Mouse (Mus musculus): ENCODE measurements around the gene Slc35b3.

Slc35b3 gene

DNA sequence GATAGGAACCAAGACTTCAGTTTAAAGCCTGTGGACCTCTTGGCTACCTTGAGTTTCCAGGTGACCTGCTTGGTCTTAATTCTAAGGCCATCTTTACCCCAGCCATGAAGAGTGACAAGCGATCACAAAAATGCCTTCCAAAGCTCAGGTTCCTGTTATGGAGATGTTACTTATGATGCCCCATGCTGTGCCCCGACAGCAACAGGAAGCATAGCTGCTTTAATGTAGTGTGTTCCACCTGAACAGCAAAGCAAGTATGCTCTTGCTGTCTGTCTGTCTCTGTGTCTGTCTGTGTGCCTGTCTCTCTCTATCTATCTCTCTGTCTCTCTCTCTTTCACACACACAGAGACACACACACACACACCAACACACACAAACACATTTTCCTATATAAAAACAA lies 22.2 kb downstream of the Slc35b3 start:
- no peak for DNase-seq (ENCODE audit: low spot score in 2 of 2)

DNA sequence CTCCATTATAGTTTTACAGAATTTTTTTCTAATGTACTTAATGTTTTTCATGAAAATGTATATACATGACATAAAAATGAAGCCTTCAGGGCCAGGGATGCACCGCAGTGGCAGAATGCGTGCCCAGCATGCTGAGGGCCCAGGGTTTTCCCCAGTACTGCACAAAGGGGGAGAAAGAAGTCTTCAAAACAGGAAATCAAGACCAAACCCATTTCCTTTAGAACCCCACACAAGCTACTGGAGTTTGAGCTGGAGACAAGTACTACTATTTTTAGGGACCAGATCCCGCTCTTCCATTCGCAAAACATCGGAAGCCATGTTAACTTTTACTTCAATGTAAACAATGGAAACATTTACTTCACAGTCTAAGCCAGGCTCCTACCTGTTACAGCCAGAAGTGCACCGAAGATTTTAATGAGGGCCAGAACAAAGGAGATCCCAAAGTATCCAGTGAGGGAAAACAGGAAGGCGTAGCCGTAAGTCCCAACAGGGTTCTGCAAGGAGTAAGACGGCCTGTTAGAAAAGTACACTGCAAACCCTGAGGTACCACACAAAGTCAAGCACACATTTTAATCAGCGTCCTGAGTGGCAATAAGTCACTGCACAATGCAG lies 23.7 kb downstream of the Slc35b3 start:
- no peak for DNase-seq (ENCODE audit: low spot score in 2 of 2)

DNA sequence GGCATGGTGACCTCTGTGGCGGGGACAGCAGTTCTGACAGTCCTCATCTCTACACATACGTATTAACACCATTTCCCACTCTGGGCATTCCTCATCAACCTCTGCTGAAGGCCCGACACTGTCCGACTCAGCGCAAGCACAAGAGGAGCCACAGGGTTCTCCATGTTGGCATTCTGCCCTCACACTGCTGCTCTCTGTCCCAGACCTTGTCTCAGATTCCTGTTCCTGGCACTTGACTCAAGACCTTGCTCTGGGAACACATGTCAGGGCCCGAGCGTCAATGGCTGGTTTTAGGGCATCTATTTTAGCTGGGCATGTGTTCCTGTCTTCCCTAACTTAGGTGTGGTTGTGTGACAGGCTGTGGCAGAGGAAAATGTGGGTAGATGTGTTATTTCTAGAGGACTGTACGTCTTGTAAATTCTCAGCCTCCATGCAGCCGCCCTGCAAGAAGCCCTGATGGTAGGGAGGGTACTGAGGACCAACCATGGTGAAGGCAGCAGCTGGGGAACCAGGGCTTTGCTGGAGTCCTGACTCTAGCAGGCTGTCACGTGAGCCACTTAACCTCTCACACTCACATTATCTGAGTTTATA lies 24.7 kb downstream of the Slc35b3 start:
- no peak for DNase-seq (ENCODE audit: low spot score in 2 of 2)

DNA sequence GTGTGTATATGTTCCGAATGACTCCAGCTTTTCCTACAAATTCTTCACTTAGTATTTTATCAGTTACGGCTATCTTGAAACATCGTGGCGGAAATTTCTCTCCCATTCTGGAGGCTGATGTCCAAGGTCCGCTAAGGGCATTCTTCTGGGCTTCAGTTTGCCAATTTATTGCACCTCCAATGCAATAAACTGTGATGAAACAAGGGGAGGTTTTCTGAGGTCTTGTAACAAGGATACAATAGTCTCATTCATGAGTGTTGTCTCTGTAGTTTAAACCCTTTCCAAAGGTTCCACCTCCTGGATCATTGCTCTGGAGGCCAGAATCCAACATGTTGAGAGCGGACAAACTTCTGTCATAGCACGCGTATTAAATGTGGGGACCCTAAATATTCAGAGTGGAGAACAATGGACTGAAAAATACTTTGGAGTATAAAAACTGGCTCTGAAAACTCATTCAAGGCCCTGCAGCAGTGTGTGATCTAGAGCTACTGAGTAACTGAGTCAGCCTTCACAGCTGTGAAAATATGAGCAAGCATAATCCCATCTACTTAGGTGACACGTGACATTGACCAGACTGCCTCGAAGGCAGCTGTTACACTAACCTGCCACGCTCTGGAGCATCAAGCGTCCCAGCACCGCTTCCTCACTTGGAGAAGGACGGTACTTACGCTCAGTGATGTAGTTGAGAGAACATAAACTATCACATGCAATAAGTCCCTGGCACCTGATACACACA lies 30.7 kb downstream of the Slc35b3 start:
- no peak for DNase-seq (ENCODE audit: low spot score in 2 of 2)

DNA sequence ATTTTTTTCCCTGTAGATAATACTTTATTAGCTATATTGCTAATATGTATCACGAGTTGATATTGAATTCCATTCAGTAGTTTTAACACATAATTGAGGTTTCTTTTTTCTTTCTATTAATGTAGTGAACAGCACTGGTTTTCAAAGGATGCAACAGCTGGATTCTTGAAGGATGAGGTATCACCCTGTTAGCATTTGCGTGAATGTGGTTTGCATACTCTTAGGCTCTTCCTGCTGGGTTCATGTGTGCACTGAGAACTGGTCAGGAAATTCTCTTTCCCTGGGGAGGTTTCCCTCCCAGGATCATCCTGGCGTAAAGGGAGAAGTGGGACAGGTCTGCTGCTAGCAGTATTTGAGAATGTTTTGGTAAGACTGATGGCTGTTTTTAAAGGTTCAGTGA lies 38.0 kb downstream of the Slc35b3 start:
- DNase-seq (ENCODE audit: low spot score in 2 of 2) = no peak

DNA sequence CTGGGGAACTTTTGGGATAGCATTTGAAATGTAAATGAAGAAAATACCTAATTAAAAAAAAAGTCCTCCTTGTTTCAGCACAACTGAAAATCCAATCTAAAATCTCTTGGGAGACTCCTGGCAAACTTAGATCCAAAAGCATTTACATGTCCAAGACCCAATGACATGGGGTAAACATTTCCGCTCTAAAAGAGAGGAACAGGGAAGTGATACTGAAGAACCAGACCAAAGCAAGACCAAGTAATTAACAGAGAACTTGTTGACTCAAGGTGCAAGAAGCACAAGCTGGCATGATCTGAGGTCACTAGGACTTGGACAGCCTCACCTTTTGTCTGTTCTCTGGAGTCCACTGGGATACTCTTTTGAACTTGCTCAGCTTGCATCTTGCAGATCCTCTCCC lies 39.4 kb downstream of the Slc35b3 start:
- no peak for DNase-seq (ENCODE audit: low spot score in 2 of 2)

DNA sequence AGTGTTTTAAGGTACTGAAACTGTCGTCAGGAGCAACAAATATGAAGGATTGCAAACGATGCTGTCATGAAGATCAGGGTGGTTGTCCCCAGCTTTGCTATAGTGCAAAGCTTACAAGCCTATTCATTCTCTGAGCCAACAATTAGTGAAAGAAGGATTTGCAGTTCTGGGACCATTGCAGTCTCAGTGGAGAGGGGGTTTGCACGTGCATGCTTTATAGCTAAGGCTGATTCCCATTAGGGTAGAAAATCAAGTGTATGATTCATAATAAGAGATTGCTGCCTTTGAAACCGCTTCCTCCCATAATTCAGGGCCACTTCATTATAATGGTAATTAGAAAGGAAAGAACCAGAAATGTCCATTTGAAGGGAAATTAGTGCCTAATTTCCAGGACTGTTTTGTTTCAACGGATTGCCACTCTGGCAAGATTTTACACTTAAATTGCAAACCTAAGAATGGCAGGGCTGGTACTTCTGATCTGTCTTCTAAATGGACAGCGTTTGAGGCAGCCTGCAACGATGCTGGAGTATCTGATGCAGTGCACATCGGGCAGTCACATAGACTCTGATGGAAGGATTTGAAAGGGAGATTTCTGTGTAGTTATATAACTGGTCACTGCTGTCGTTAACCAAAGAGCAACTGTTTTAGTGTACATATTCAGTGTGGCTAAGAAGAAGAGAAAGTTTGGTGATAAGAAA lies 42.3 kb downstream of the Slc35b3 start:
- DNase-seq (ENCODE audit: low spot score in 2 of 2) = no peak

DNA sequence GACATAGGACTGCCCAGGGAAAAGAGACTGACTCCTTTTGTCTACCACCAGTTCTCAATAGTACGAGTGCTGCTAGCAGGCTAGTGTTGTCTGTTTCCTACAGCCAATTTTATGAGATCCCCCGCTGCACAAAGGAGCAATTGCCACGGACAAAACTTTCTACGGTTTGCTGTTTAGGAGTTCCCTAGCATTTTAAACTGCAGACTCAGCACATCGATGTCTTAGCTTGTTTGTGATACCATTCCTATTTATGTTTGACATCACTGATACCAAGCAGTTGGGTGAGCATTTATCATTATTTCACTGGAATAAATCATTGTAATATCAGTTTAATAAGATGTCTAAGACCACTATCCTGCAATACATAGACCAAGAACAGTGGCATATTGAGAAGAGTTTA lies 43.1 kb downstream of the Slc35b3 start:
- no peak for DNase-seq (ENCODE audit: low spot score in 2 of 2)

DNA sequence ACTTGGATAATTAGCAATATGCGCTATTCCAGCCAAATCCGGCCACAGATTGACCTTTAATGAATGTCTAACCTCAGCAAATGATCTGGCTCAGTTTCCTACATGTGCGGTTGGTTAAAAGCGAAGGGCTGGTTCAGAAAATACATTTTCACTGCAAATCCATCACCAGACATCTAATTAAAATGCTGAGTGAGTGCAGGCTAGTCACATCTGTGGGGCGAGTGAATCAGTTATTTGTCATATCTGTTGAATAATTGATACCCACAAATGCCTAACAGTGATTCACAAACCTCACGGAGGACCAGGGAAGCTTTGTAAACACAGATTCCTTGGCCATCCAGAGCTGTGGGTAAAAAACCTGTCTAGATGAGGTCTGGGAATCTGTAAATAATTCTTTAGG lies 45.9 kb downstream of the Slc35b3 start:
- no peak for DNase-seq (ENCODE audit: low spot score in 2 of 2)

DNA sequence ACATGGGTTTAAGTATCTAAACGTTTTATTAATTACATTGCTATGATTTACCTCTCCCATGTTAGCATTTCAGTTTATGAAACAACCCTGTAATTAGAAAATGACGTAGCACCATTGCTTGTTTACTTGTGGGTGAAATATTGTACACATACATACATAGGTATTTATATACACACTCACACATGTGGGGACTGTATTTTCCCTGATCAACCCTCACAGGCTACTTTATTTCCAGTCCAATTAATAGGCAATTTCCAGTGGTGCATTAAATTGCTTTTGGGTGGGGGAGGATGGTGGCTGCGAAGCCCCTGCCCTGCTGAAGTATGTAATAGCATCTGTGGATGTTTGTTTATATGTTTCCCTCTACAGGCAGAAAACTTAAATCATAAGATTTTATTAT lies 68.3 kb downstream of the Slc35b3 start:
- no peak for DNase-seq (ENCODE audit: low spot score in 2 of 2)
